Mouse (Mus musculus): ENCODE measurements around the gene Gm11758. TPM values are rescaled to one million over a fixed set of nuclear protein-coding genes. Genes with fewer than 3 reads are reported as not detected.
"Not testable (repeated sequence)": the region's sequence is repeated elsewhere in the genome, so short reads cannot be mapped to it uniquely, and the experiment has no call there.

Gene Gm11758
- total RNA-seq (2021): not detected in 2 replicates
- long read RNA-seq, experiment 1: 0 reads
- long read RNA-seq, experiment 2: 0 reads

DNA sequence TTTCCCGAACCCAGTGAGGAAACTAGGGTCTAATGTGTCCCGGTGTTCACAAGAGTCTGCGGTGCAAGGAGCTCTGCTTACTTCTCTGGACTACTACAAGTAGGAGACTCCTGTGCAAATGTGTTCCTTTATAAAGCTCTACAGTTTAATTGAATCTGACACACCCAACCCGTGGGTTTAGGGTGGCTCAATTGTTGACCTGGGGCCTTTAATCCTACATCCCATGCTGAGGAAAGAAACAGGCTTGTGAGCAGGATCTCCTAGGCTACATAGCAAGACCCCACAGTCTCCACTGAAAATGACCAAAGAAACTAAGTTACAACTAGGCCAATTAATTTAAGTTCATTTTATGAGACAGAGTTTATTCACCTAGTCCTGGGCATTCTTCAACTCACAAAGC is at the start of gene Gm11758:
Gene Gm11758 (minus strand): TSS at position 101 of the 400 bp plus-strand sequence.
- DNase-seq: not testable (repeated sequence)

DNA sequence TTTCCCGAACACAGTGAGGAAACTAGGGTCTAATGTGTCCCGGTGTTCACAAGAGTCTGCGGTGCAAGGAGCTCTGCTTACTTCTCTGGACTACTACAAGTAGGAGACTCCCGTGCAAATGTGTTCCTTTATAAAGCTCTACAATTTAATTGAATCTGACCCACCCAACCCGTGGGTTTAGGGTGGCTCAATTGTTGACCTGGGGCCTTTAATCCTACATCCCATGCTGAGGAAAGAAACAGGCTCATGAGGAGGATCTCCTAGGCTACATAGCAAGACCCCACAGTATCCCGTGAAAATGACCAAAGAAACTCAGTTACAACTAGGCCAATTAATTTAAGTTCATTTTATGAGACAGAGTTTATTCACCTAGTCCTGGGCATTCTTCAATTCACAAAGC is 44.6 kb upstream of the Gm11758 start, which contains the start of gene Gm11756:
Gene Gm11756 (minus strand): TSS at position 101 of the 400 bp plus-strand sequence.
- DNase-seq: not testable (repeated sequence)

DNA sequence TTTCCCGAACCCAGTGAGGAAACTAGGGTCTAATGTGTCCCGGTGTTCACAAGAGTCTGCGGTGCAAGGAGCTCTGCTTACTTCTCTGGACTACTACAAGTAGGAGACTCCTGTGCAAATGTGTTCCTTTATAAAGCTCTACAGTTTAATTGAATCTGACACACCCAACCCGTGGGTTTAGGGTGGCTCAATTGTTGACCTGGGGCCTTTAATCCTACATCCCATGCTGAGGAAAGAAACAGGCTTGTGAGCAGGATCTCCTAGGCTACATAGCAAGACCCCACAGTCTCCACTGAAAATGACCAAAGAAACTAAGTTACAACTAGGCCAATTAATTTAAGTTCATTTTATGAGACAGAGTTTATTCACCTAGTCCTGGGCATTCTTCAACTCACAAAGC is 29.8 kb upstream of the Gm11758 start, which contains the start of gene Gm13871:
Gene Gm13871 (minus strand): TSS at position 101 of the 400 bp plus-strand sequence.
- DNase-seq: not testable (repeated sequence)

DNA sequence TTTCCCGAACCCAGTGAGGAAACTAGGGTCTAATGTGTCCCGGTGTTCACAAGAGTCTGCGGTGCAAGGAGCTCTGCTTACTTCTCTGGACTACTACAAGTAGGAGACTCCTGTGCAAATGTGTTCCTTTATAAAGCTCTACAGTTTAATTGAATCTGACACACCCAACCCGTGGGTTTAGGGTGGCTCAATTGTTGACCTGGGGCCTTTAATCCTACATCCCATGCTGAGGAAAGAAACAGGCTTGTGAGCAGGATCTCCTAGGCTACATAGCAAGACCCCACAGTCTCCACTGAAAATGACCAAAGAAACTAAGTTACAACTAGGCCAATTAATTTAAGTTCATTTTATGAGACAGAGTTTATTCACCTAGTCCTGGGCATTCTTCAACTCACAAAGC is 14.9 kb upstream of the Gm11758 start, which contains the start of gene Gm11757:
Gene Gm11757 (minus strand): TSS at position 101 of the 400 bp plus-strand sequence.
- not testable (repeated sequence) for DNase-seq

DNA sequence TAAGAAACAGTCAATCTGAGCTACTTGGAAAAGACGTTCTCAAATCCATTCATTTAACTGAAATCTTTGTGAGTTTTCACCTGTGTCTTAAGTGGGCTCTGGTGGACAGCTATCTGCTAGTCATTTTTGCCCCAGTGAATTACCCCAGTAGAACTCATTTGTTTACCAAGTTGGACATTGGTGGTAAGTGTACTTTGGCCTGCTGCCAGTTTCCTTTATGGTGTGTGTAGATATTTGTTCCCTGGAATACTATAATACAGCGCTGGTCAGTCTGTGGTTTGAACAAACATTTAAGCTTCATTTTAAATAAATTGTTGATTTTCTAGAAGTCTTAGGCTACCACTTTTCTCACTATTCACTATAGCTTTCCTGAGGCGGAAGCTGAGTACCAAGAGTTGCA is 49.5 kb downstream of the Gm11758 start:
- DNase-seq: no peak

Other genes with a start within 250 kb of the Gm11758 start
- gene Gm11236, start 238.1 kb downstream of the Gm11758 start, total RNA-seq (2021): not detected in 2 replicates
- not detected in 2 replicates for gene Gm11239, start 207.9 kb downstream of the Gm11758 start, total RNA-seq (2021)
- not detected in 2 replicates for gene Gm428, start 192.8 kb downstream of the Gm11758 start, total RNA-seq (2021)
- 0.19 and 0.26 TPM in 2 replicates for gene Rasef, start 85.3 kb downstream of the Gm11758 start, total RNA-seq (2021)
- not detected in 2 replicates for gene Gm11757, start 14.8 kb upstream of the Gm11758 start, total RNA-seq (2021)
- gene Gm13871, start 29.7 kb upstream of the Gm11758 start, total RNA-seq (2021): not detected in 2 replicates
- not detected in 2 replicates for gene Gm11756, start 44.5 kb upstream of the Gm11758 start, total RNA-seq (2021)
- gene 2310002L09Rik, start 74.6 kb upstream of the Gm11758 start, total RNA-seq (2021): not detected in 2 replicates
- 0.48 and 0.79 TPM in 2 replicates for gene Frmd3, start 137.2 kb upstream of the Gm11758 start, total RNA-seq (2021)